Mouse (Mus musculus): ENCODE results near the gene Zfp384. TPM values are rescaled to one million over a fixed set of nuclear protein-coding genes. Genes with fewer than 3 reads are reported as not detected.

The Zfp384 gene
- polyA plus RNA-seq, 2 experiments, result 12.4 to 103 TPM

GRCm38 (mm10) chr6:125046691-125047090, 37.7 kb downstream of the Zfp384 start:
- Histone ChIP-seq H3K4me1 (ENCODE audit: control insufficient read depth, insufficient read depth, low read length) (no peaks in the 10 kb centered on the region), H3K9ac (ENCODE audit: low read depth, low read length, severe bottlenecking) (no peak overlapping the region), H3K27ac (replicated peaks; ENCODE audit: low read depth, low read length) (no peak overlapping the region), H3K27me3 (ENCODE audit: control insufficient read depth, insufficient read depth, low read length) (no peaks in the 10 kb centered on the region), H3K36me3 (ENCODE audit: control insufficient read depth, insufficient read depth, low read length) (peaks cover 84% of the 10 kb centered on the region), H3K4me2 (replicated peaks; ENCODE audit: low read depth, low read length, severe bottlenecking) (no peak overlapping the region), H3K9me3 (ENCODE audit: control insufficient read depth, low read length) (no peaks in the 10 kb centered on the region), H3K4me3 (replicated peaks; ENCODE audit: low read length) (no peak overlapping the region)
- 34% methylated on average over 5 of the region's 5 CpGs for WGBS
- ATAC-seq (ENCODE audit: low FRiP score, low read depth), result peak; percentile 42; the same call in 1 of the 2 replicates
- DNase-seq (ENCODE audit: low spot score), result peak; percentile 90
- TF ChIP-seq POLR2A (IDR thresholded peaks at IDR 0.05; ENCODE audit: borderline replicate concordance, extremely low read depth, insufficient read depth, insufficient read length), result no peak

GRCm38 (mm10) chr6:125049678-125050077, 40.7 kb downstream of the Zfp384 start, which contains the start of gene Acrbp:
TSS of gene Acrbp (plus strand) at chr6:125049689.
- no peak within 1 kb of the TSS for H3K4me3 ChIP-seq (replicated peaks; ENCODE audit: low read length)
- H3K27ac ChIP-seq (replicated peaks; ENCODE audit: low read depth, low read length), result no peak within 1 kb of the TSS

GRCm38 (mm10) chr6:125051237-125051636, 42.3 kb downstream of the Zfp384 start:
- H3K4me1 ChIP-seq (ENCODE audit: control insufficient read depth, insufficient read depth, low read length), result no peaks in the 10 kb centered on the region
- WGBS, result 68% methylated on average over 5 of the region's 5 CpGs
- no peaks in the 10 kb centered on the region for H3K27me3 ChIP-seq (ENCODE audit: control insufficient read depth, insufficient read depth, low read length)
- no peak for DNase-seq (ENCODE audit: low spot score)
- no peak for ATAC-seq (ENCODE audit: low FRiP score, low read depth)
- H3K4me2 ChIP-seq (replicated peaks; ENCODE audit: low read depth, low read length, severe bottlenecking), result no peak overlapping the region
- no peak overlapping the region for H3K4me3 ChIP-seq (replicated peaks; ENCODE audit: low read length)
- TF ChIP-seq POLR2A (IDR thresholded peaks at IDR 0.05; ENCODE audit: borderline replicate concordance, extremely low read depth, insufficient read depth, insufficient read length), result no peak
- H3K36me3 ChIP-seq (ENCODE audit: control insufficient read depth, insufficient read depth, low read length), result peaks cover 83% of the 10 kb centered on the region
- H3K9me3 ChIP-seq (ENCODE audit: control insufficient read depth, low read length), result no peaks in the 10 kb centered on the region
- H3K27ac ChIP-seq (replicated peaks; ENCODE audit: low read depth, low read length), result no peak overlapping the region
- no peak overlapping the region for H3K9ac ChIP-seq (ENCODE audit: low read depth, low read length, severe bottlenecking)

More at GRCm38 (mm10) chr6:125049678-125050077, 40.7 kb downstream of the Zfp384 start, which contains the start of gene Acrbp:
- WGBS, result 43% methylated on average over 20 of the region's 20 CpGs
- H3K36me3 ChIP-seq (ENCODE audit: control insufficient read depth, insufficient read depth, low read length), result peaks cover 91% of the 10 kb centered on the region
- no peak for ATAC-seq (ENCODE audit: low FRiP score, low read depth)
- H3K27me3 ChIP-seq (ENCODE audit: control insufficient read depth, insufficient read depth, low read length), result no peaks in the 10 kb centered on the region
- H3K9me3 ChIP-seq (ENCODE audit: control insufficient read depth, low read length), result no peaks in the 10 kb centered on the region
- no peaks in the 10 kb centered on the region for H3K4me1 ChIP-seq (ENCODE audit: control insufficient read depth, insufficient read depth, low read length)
- no peak within 1 kb of the TSS for H3K9ac ChIP-seq (ENCODE audit: low read depth, low read length, severe bottlenecking)
- H3K4me2 ChIP-seq (replicated peaks; ENCODE audit: low read depth, low read length, severe bottlenecking), result no peak within 1 kb of the TSS
- TF ChIP-seq POLR2A (IDR thresholded peaks at IDR 0.05; ENCODE audit: borderline replicate concordance, extremely low read depth, insufficient read depth, insufficient read length), result no peak
- DNase-seq (ENCODE audit: low spot score), result no peak

- no peak overlapping the region for H3K27ac ChIP-seq (replicated peaks; ENCODE audit: low read depth, low read length)
- no peak for ATAC-seq (ENCODE audit: low FRiP score, low read depth)
- WGBS, result 33% methylated on average over 6 of the region's 6 CpGs
These were observed 52.5 kb downstream of the Zfp384 start for GRCm38 (mm10) chr6:125061493-125061892.

GRCm38 (mm10) chr6:125062511-125062910, 53.6 kb downstream of the Zfp384 start:
- WGBS, result 83% methylated on average over 5 of the region's 5 CpGs

More at GRCm38 (mm10) chr6:125061493-125061892, 52.5 kb downstream of the Zfp384 start:
- DNase-seq (ENCODE audit: low spot score), result no peak
- H3K36me3 ChIP-seq (ENCODE audit: control insufficient read depth, insufficient read depth, low read length), result no peaks in the 10 kb centered on the region
- H3K27me3 ChIP-seq (ENCODE audit: control insufficient read depth, insufficient read depth, low read length), result no peaks in the 10 kb centered on the region
- 0 out of 2 replicates have a peak overlapping the region, but pooled peaks have one; percentile 0 for H3K9ac ChIP-seq (ENCODE audit: low read depth, low read length, severe bottlenecking)
- H3K9me3 ChIP-seq (ENCODE audit: control insufficient read depth, low read length), result no peaks in the 10 kb centered on the region
- TF ChIP-seq POLR2A (IDR thresholded peaks at IDR 0.05; ENCODE audit: borderline replicate concordance, extremely low read depth, insufficient read depth, insufficient read length), result no peak
- H3K4me2 ChIP-seq (replicated peaks; ENCODE audit: low read depth, low read length, severe bottlenecking), result no peak overlapping the region
- H3K4me3 ChIP-seq (replicated peaks; ENCODE audit: low read length), result no peak overlapping the region
- H3K4me1 ChIP-seq (ENCODE audit: control insufficient read depth, insufficient read depth, low read length), result no peaks in the 10 kb centered on the region

More at GRCm38 (mm10) chr6:125062511-125062910, 53.6 kb downstream of the Zfp384 start:
- TF ChIP-seq POLR2A (IDR thresholded peaks at IDR 0.05; ENCODE audit: borderline replicate concordance, extremely low read depth, insufficient read depth, insufficient read length), result no peak
- Histone ChIP-seq H3K4me2 (replicated peaks; ENCODE audit: low read depth, low read length, severe bottlenecking) (no peak overlapping the region), H3K36me3 (ENCODE audit: control insufficient read depth, insufficient read depth, low read length) (no peaks in the 10 kb centered on the region), H3K9ac (ENCODE audit: low read depth, low read length, severe bottlenecking) (no peak overlapping the region), H3K27me3 (ENCODE audit: control insufficient read depth, insufficient read depth, low read length) (no peaks in the 10 kb centered on the region), H3K9me3 (ENCODE audit: control insufficient read depth, low read length) (no peaks in the 10 kb centered on the region), H3K27ac (replicated peaks; ENCODE audit: low read depth, low read length) (no peak overlapping the region), H3K4me3 (replicated peaks; ENCODE audit: low read length) (no peak overlapping the region), H3K4me1 (ENCODE audit: control insufficient read depth, insufficient read depth, low read length) (no peaks in the 10 kb centered on the region)
- DNase-seq (ENCODE audit: low spot score), result no peak
- no peak for ATAC-seq (ENCODE audit: low FRiP score, low read depth)

Measured in limb, embryonic 14.5 days (tissue).